Mouse (Mus musculus): ENCODE measurements around the gene Col9a2.

GRCm38 (mm10) chr4:120993025-120993424 is 46.2 kb upstream of the Col9a2 start:
- TF ChIP-seq CTCF (IDR thresholded peaks at IDR 0.05; ENCODE audit: insufficient read depth, low read length) (no peak), POLR2A (IDR thresholded peaks at IDR 0.05; ENCODE audit: borderline replicate concordance, extremely low read depth, low read depth, low read length) (no peak)
